In genomic region chr8:108935834-108936694, GRCm38 (mm10) we compare ENCODE assay signal across 15 mouse cellular contexts.
A peak's percentile ranks its signal among the peaks of the same experiment; 100 is the strongest.
DNase-seq lines count a peak whose midpoint lies in the region; ATAC-seq and TF ChIP-seq lines count a peak whose summit lies in the region.
"Had no signal": no experiment of that assay in that cellular context is flagged by ENCODE, and none has a peak within 500 bp of the region (broad histone marks: within the 10 kb centered on the region; RNA-seq: fewer than 3 reads in every experiment).

No protein-coding gene starts in this region.

- no peak overlapping the region for H3K9ac ChIP-seq in forebrain, embryonic 12.5 days
- no peak overlapping the region for H3K9ac ChIP-seq in lung, postnatal 0 days (replicated peaks; ENCODE audit: low read depth)
- no peak overlapping the region for H3K9ac ChIP-seq in forebrain, postnatal 0 days
- no peak overlapping the region for H3K9ac ChIP-seq in stomach, embryonic 16.5 days (ENCODE audit: low read length)
- H3K9ac ChIP-seq: liver, embryonic 12.5 days had no signal

- H3K4me2 ChIP-seq in forebrain, embryonic 12.5 days: no peak overlapping the region
- no peak overlapping the region for H3K4me2 ChIP-seq in lung, postnatal 0 days (replicated peaks; ENCODE audit: low read depth, low read length)
- H3K4me2 ChIP-seq in forebrain, postnatal 0 days (ENCODE audit: low read depth): no peak overlapping the region
- H3K4me2 ChIP-seq in stomach, embryonic 16.5 days (ENCODE audit: low read depth, low read length): no peak overlapping the region
- H3K4me2 ChIP-seq: liver, embryonic 12.5 days had no signal

- H3K27me3 ChIP-seq in forebrain, embryonic 12.5 days: 0 out of 2 replicates have a peak, but pooled peaks cover 5% of the 10 kb centered on the region
- peaks cover 12% of the 10 kb centered on the region; the same call in 1 of the 2 replicates for H3K27me3 ChIP-seq in forebrain, embryonic 10.5 days (ENCODE audit: poor library complexity, severe bottlenecking)
- no peaks in the 10 kb centered on the region for H3K27me3 ChIP-seq in lung, postnatal 0 days (replicated peaks; ENCODE audit: insufficient read depth, low read length)
- H3K27me3 ChIP-seq in forebrain, postnatal 0 days (ENCODE audit: insufficient read depth, low read length): no peaks in the 10 kb centered on the region
- no peaks in the 10 kb centered on the region for H3K27me3 ChIP-seq in stomach, embryonic 16.5 days (ENCODE audit: control insufficient read depth, insufficient read depth, low read length)

- 74% methylated on average over 18 of the region's 18 CpGs for WGBS in forebrain, embryonic 12.5 days
- WGBS in forebrain, embryonic 10.5 days: 89% methylated on average over 18 of the region's 18 CpGs
- WGBS in lung, postnatal 0 days: 67% methylated on average over 18 of the region's 18 CpGs
- WGBS in forebrain, postnatal 0 days: 48% methylated on average over 18 of the region's 18 CpGs
- 71% methylated on average over 18 of the region's 18 CpGs for WGBS in stomach, embryonic 16.5 days

- peaks cover 36% of the 10 kb centered on the region; the same call in 1 of the 2 replicates for H3K36me3 ChIP-seq in forebrain, embryonic 12.5 days (replicated peaks)
- H3K36me3 ChIP-seq in forebrain, embryonic 10.5 days (replicated peaks): peaks cover 68% of the 10 kb centered on the region
- 0 out of 2 replicates have a peak, but pooled peaks cover 8% of the 10 kb centered on the region for H3K36me3 ChIP-seq in lung, postnatal 0 days (ENCODE audit: insufficient read depth, low read length)
- no peaks in the 10 kb centered on the region for H3K36me3 ChIP-seq in forebrain, postnatal 0 days (ENCODE audit: insufficient read depth)
- H3K36me3 ChIP-seq in stomach, embryonic 16.5 days (ENCODE audit: control insufficient read depth, insufficient read depth, low read length): peaks cover 21% of the 10 kb centered on the region

- H3K27ac ChIP-seq in forebrain, embryonic 12.5 days: peak overlapping the region; percentile 43
- no peak overlapping the region for H3K27ac ChIP-seq in forebrain, embryonic 10.5 days
- no peak overlapping the region for H3K27ac ChIP-seq in lung, postnatal 0 days (ENCODE audit: low read length)
- 0 out of 2 replicates have a peak overlapping the region, but pooled peaks have one; percentile 45 for H3K27ac ChIP-seq in forebrain, postnatal 0 days (ENCODE audit: low read depth, low read length)
- H3K27ac ChIP-seq in stomach, embryonic 16.5 days (ENCODE audit: low read length): peak overlapping the region; percentile 55
- H3K27ac ChIP-seq: left cerebral cortex, adult 2 months; liver, embryonic 12.5 days had no signal

- no peak for DNase-seq in forebrain, embryonic 10.5 days (ENCODE audit: extremely low spot score, low spot score)
- peak; percentile 34 for DNase-seq in lung, postnatal 10 days
- DNase-seq in lung, postnatal 0 days (ENCODE audit: low spot score): no peak
- no peak for DNase-seq in forebrain, postnatal 0 days
- no peak for DNase-seq in embryo, embryonic 9.5 days (ENCODE audit: extremely low spot score)
- DNase-seq in left cerebral cortex, adult 8-10 months (ENCODE audit: low spot score in 2 of 2): no peak
- DNase-seq: cerebellum, adult 11 months; gastrocnemius, postnatal 14 days; kidney, adult 2 months; lung, postnatal 36 days; right cerebral cortex, postnatal 25 days had no signal

- no peak for ATAC-seq in forebrain, embryonic 12.5 days (ENCODE audit: low FRiP score)
- ATAC-seq in lung, postnatal 0 days: no peak
- no peak for ATAC-seq in forebrain, postnatal 0 days
- ATAC-seq in stomach, embryonic 16.5 days (ENCODE audit: insufficient read depth, low FRiP score): no peak
- ATAC-seq: liver, embryonic 12.5 days had no signal

- no peak overlapping the region for H3K4me3 ChIP-seq in forebrain, embryonic 12.5 days (replicated peaks)
- H3K4me3 ChIP-seq in forebrain, embryonic 10.5 days: no peak overlapping the region
- no peak overlapping the region for H3K4me3 ChIP-seq in lung, postnatal 0 days (ENCODE audit: low read depth, low read length)
- no peak overlapping the region for H3K4me3 ChIP-seq in forebrain, postnatal 0 days (ENCODE audit: low read depth, low read length)
- H3K4me3 ChIP-seq in stomach, embryonic 16.5 days (replicated peaks; ENCODE audit: low read length): no peak overlapping the region
- H3K4me3 ChIP-seq: left cerebral cortex, adult 2 months; liver, embryonic 12.5 days had no signal

- TF ChIP-seq CTCF in lung, postnatal 0 days (IDR thresholded peaks at IDR 0.05): no peak
- TF ChIP-seq CTCF in forebrain, postnatal 0 days (IDR thresholded peaks at IDR 0.05; ENCODE audit: low read depth): no peak

- no peak for TF ChIP-seq EP300 in lung, postnatal 0 days (IDR thresholded peaks at IDR 0.05)

- H3K9me3 ChIP-seq in forebrain, embryonic 12.5 days: no peaks in the 10 kb centered on the region
- H3K9me3 ChIP-seq in forebrain, embryonic 10.5 days: peaks cover 20% of the 10 kb centered on the region
- no peaks in the 10 kb centered on the region for H3K9me3 ChIP-seq in lung, postnatal 0 days (ENCODE audit: low read length)
- no peaks in the 10 kb centered on the region for H3K9me3 ChIP-seq in forebrain, postnatal 0 days (ENCODE audit: low read length)
- H3K9me3 ChIP-seq in stomach, embryonic 16.5 days (replicated peaks; ENCODE audit: control insufficient read depth, low read length): 0 out of 2 replicates have a peak, but pooled peaks cover 4% of the 10 kb centered on the region
- H3K9me3 ChIP-seq: liver, embryonic 12.5 days had no signal

- peaks cover 43% of the 10 kb centered on the region for H3K4me1 ChIP-seq in forebrain, embryonic 12.5 days
- peaks cover 53% of the 10 kb centered on the region for H3K4me1 ChIP-seq in forebrain, embryonic 10.5 days
- peaks cover 5% of the 10 kb centered on the region; the same call in 1 of the 2 replicates for H3K4me1 ChIP-seq in lung, postnatal 0 days (ENCODE audit: insufficient read depth, low read depth, low read length)
- H3K4me1 ChIP-seq in forebrain, postnatal 0 days (ENCODE audit: insufficient read depth): peaks cover 14% of the 10 kb centered on the region; the same call in 1 of the 2 replicates
- H3K4me1 ChIP-seq in stomach, embryonic 16.5 days (ENCODE audit: control insufficient read depth, insufficient read depth, low read length): peaks cover 16% of the 10 kb centered on the region

Comparison
In these comparisons a context has a peak if more than half of its experiments do, and no peak if none do; other contexts are left out.
1. H3K27ac ChIP-seq: peak in forebrain, embryonic 12.5 days (single experiment), forebrain, postnatal 0 days (single experiment) and stomach, embryonic 16.5 days (single experiment); none in forebrain, embryonic 10.5 days (single experiment) and lung, postnatal 0 days (single experiment).